Mouse (Mus musculus) cerebellum, adult 18-20 months (tissue): ENCODE results near the gene Ppm1n.

Source experiments
- DNase-seq, 2 experiments: peaks; one replicate each; pipeline ENCODE4 v3.0.0; 2021

The Ppm1n gene

DNA sequence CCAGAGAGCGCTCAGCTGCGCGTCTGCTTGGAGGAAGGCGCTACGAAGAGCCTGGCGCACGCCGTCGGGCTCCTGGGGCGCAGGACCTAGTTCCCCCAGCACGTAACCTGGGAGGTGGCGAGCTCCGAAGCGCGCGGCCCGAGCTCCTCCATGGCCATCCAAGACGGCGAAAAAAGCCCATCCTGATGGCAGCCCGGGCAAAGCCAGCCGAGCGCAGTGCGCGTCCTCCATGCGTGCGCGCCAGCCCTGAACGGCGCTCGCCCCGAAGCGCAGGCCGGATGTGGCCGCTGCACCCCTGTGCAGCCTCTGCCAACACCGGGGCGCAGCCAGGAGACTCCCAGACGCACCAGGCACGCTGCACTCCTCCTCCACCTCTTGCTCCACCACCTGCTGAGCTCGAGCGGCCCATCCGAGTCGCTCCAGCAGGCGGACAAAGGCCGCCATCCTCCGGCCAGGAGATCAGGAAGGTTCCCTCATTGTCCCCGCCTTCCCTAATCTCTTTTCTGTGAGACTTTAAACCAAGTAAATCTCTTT lies at the start of gene Ppm1n:
Gene Ppm1n, minus strand, starts transcription at position 484 of the 534 bp plus-strand sequence.
- no peak for DNase-seq

DNA sequence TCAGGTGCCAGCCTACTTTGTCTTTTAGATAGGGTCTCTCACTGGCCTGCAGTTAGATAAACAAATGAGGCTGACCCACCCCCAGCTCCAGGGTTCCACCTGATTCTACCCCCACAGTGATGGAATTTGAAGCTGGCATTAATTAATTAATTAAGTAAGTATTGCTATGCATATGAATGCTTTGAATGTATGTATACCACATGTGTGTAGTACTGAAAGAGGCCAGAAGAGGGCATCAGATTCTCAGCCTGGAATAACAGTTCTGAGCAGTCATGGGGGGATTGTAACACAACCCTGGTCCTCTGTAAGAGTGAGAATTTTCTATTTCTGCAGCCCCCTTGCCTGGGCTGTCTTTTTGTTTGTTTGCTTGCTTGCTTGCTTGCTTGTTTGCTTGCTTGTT lies 48.6 kb upstream of the Ppm1n start:
- DNase-seq, result no peak

DNA sequence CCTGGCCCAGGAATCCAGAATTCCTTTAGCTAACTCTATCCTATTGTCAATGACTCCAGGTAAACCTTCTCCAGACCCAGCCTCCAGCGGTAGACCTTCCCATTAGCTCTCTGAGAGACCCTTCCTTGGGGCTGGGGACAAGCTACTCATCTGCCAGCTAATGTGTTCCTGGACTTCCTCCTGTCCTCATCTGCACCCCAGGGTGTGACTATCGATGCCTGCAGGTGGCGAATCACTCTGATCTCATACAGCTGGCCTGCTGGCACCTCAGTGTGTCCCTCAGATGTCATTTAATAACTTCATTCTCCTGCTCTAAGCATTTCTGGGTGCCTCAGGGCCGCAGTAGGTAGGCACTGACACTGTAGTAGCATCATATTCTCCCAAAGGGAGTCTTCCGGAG lies 47.9 kb upstream of the Ppm1n start:
- DNase-seq, result no peak

DNA sequence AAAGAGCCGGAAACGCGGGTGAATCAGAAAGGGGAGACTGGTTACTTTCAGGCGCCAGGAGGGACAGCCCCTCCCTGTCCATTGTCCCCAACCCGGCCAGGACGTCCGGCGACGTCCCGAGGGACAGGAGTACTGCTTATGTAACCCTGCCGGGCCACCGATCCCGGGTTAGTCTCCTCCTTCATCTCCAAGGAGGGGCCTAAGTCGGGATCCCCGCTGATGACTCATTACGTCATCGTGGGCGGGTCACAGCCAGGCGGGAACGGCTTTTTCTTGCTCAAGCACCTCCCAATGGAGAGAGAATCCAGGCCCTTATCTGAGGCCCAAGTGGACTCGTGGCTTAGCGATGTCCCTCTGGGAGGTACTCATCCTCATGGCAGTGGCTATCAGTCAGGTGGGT lies 47.3 kb upstream of the Ppm1n start:
- DNase-seq, result peak; percentile 84 to 90

DNA sequence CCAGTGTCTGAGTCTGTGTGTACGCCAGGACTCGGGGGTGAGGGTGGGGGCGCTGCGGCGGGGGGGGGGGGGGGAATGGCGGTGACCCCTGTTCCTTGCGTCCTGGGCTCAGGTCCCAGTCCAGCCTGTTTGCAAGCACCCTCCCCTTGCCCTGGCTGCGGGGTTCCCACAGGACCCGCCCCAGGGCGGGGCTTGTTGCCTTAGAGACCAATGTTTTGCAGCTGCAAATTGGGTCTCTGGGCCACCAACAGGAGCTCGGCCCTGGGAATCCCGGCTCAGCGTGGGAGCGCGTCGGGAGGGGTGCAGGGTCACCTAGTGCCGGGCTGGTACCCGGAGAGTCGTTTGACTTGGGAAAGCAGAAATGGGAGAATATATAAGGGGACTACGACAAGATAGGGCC lies 46.5 kb upstream of the Ppm1n start:
- DNase-seq, result peak; percentile 73 to 74

DNA sequence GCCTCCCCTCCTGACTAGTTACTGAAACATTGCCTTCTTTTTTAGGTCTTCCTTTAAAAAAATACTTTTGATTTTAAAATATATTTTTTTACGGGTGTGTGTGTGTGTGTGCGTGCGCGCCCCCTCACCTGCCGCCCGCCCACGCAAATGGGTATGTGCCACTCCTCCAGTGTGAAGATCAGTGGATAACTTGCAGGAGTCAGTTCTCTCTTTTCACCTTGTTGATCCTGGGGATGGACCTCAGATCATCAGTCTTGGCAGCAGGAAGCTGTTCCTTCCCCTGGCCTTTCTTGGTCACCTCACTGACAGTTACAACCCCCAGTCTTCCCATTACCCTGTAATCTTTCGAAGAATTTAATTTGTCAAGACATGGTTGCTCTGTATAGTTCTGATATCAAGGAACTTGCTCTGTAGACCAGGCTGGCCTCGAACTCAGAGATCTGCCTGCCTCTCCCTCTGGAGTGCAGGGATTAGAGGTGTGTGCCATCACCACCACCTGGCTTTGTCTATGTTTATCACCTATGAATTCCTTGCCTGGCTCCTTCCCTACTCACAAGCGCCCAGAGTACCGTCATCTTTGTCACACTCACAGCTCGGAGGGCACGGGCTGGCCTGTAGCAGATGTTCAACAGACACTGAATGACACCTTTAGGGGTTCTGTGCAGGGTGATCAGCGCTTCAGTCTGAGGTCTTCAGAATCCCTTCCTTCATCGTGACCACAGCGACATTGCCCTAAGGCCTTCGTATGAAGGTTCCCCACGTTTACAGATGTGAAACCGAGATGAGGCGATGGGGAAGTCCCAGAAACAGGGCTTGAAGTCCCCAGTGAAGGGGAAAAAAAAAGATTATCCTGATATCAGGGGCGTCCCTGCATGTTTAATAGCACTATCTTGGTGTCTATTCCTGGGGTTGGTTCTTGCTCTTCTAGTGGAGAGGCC lies 45.7 kb upstream of the Ppm1n start:
- no peak for DNase-seq

DNA sequence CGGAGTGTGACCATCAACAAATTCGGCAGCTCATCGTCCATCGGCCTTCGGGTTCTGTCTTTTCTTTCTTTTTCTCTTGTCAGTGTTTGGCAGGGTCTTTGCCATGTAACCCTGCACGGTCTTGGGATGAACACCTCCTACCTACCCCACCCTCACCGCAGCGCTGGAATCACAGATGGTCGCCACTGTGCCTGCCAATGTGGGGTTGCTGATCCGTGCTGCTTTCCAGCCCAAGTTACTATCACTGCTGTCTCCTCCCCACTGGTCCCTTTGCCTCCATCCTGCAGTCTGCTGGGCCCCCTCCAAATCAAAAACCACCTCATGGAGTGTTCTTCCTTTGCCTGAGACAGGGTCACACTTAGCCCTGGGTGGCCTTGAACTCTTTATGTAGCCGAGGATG lies 44.4 kb upstream of the Ppm1n start:
- DNase-seq, result no peak

DNA sequence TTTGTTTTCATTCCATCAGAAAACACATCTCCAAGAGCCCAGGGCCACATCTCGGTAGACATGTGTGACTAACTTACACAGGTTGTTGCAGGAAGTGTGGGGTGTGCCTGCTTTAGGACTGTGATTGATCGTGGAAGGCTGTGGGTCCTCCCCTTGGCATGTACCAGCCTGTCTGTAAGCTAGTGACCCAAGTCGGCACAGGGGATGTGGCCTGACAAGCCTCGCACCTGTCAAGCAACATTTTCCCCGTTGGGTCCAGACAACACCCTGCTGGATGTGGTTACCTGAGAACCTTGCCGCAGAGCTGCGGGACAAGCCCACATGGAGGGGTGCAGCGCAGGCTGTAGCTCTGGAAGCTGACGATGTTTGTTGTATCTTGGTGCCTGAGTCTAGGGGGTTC lies 42.6 kb upstream of the Ppm1n start:
- DNase-seq, result no peak

DNA sequence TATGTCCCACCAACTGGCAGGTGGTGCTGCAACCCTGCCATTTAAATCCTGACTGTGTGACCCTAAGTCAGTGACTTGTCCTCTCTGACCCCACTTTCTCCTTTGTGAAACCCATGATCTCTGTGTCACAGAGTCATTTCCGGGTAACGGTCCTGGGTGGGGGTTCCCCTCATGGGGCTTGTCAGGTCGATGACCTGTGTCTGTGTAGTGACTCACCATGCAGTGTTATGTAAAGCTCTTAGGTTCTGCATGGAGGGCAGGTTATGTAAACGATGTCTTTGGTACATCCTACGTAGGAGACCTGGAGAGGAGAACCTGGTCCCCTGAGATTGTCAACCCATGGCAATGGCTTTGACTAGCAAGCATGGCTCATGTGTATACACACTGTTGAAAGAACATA lies 41.6 kb upstream of the Ppm1n start:
- DNase-seq, result no peak

DNA sequence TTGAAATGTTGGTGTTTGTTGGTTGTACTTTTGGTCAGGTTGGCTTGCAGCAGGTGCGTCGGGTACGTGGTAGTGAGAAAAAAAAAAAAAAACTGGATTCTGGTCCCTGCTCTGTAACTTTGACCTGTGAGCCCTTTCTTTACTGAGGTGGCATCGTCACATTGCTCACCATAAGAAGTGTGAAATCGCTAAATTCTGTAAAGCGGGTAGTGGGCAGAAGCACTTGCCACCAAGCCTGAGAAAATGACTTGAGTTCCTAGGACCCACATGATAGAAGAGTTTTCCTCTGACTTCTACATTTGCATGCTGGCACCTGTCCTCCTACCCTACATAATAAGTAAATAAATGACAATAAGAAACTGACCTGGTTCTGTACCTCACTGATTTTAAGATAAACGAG lies 40.8 kb upstream of the Ppm1n start:
- DNase-seq, result no peak

DNA sequence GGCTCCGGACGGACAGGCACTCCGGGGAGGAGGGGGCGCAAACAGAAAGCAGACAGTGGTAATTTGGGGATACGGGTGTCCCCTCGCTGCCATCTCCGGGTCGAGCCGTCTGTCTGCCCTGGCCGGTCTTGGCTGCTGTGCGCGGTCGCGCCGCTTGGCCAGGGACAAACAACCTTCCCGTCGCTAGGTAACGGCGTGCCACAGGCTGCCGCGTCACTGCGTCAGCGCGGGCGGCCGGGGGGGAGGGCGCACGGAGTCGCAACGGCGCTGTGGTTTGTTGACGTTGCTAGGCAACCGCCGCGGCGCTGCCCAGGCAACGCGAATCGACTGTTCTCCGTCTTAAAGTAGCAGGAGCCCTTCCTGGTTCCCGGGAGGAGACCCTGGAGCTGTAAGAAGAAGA lies 40.0 kb upstream of the Ppm1n start:
- peak; percentile 96 for DNase-seq

DNA sequence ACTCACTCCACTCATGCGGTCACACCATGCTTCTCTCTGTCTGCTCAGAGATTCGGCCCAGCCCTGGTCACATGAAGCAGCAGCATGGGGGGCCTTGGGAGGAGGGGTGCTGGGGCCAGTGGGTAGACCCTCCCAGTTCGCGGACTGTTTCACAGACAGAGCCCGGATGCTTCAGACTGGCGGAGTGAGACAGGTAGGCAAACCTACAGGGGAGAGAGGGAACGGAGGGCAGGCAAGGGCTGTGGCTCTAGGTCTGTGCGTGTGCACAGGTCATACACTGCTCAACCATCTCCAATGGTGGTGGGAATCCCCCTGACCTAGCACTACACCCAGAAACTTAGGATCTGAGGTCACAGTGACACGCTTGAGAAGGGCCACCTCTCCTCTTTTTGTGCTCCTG lies 39.6 kb upstream of the Ppm1n start:
- DNase-seq, result peak in 1 of 2 experiments; percentile 34

DNA sequence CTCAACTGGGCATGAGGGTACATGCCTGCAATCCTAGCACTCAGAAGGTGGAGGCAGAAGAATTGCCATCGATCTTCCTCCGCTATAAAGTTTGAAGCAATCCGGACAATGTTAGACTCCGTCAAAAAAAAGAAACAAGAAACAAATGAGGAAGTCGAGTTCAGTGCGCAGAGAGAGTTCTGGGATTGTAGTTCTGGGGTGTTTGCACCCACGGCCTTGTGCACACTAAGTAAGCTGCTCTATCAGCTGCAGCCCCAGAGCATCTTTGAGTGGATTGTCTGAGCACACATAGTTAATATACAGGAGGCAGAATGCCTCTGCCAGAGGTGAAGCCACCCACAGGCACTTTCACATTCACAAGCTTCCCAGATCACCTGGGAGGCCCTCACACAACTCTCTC lies 38.8 kb upstream of the Ppm1n start:
- no peak for DNase-seq

DNA sequence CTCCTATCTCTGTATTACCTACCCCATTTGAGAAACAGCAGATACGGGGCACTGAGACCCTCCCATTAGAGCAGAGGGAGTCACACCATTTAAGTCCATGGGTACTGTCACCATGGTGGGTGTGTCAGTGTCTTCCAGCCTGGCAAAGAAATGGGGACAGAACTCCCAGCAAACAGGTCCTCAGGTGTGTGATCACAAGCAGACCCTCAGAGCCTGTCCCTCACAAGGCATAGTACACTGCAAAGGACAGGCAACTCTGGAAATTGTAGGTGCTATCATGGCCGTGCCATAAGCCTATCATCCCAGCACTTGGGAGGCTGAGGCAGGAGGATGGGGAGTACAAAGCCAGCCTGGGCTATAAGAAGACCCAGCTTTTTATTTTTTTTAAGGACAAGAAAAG lies 38.3 kb upstream of the Ppm1n start:
- DNase-seq, result no peak

DNA sequence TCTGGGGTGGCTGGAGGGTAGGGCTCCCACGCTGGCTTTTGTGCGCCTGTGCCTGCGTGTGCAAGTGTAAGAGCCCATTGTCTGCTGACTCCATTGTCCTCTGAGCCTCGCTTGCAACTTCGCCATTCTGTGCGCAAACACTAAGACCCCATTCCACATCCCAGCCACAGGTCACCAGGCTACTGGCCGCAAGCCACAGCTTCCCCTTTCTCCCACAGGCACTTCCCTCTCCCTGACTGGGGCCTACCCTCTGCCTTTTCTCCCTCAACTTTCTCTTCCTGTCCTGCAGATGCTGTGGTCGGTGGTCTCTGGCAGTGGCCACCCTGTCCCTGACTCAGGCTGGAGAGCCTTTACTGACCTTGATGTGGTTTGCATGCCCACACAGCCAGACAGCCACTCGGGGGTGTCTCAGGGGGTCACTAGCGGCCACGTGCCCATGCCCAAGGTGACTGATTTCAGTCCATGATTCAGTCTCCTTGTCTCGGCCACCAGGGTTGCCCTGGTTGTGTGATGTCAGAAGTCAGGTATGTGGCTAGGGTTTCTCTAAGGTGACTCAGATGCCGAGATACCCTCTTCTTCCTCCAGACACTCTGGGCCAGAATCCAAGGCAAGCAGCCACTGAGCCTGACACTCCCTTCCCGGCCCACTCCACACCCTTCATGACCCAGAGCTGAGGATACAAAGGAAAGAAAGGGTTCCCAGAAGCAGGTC lies 36.7 kb upstream of the Ppm1n start:
- no peak for DNase-seq

DNA sequence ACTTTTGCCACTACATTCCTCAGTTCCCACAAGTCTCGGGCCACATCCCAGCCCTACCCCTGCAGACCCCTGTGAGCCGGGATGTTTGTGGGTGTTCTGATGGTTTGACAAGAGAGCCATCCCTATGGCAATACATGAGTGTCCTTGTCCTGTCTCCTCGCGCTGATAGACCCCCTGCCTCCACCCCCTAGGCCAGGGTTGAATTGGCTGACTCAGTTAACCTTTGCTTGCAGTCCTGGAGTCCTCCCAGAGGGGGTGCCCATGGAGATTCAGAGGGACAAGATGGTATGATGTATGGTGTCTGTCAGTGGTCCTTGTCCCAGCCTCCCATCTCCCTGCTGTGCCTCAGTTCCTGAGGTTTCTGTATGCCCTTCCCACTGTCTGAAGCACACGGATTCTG lies 34.2 kb upstream of the Ppm1n start:
- no peak for DNase-seq

DNA sequence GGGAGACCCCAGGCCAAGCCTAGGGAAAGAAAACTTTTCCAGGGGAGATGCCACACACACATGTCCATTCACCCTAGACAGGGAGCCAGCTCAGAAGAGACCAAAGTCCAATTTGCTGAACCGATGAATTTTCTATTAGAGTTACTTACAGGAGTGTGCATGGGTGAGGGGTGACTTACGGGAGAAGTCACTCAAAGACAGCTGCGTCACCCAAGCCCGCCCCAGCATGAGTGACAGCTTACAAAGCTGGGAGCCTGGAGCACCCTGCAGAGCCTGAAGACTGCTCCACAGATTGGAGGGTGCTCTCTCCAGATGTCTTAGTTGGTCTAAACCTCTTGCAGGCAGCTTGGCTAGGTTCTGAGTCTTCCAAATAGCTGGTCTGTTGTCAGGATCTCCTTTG lies 32.1 kb upstream of the Ppm1n start:
- no peak for DNase-seq

DNA sequence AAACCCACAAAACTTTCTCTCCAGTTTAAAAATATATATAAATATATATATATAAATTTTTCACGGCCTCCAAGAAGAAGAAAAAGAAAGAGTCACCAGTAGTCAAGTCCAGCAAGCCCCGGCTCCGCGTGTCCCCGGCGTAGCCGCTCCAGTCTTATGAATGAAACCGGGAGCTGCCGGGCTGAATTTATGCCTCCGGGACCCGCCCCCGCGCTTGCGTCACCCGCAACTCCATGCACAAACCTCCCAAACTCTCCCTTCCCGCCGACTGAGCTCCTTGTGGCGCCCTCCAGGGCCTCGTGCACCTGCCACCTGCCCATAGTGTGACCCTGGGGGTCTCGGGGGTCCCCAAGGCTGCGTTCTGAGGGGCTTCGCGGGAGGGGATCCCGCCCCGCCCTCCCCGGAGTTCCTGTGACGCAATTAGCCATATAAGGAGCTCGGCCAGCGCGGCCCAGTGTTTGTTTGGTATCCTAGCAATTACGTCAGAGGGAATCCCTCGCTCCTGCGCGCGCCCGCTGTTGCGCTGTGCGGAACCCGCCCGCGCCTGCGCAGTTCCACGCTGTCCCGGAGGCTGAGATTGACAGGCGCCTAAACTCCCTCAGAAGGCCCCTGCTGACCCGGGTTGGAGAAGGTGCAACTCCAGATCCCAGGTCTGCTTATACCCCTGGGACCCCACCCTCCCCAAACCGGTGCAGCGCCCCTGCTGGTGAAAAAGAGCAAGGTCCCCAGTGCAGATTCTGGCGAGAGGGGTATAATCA lies 30.2 kb upstream of the Ppm1n start, which contains the start of gene Fosb:
Gene Fosb, minus strand, starts transcription at position 168 of the 758 bp plus-strand sequence.
- peak; percentile 96 to 98 for DNase-seq

DNA sequence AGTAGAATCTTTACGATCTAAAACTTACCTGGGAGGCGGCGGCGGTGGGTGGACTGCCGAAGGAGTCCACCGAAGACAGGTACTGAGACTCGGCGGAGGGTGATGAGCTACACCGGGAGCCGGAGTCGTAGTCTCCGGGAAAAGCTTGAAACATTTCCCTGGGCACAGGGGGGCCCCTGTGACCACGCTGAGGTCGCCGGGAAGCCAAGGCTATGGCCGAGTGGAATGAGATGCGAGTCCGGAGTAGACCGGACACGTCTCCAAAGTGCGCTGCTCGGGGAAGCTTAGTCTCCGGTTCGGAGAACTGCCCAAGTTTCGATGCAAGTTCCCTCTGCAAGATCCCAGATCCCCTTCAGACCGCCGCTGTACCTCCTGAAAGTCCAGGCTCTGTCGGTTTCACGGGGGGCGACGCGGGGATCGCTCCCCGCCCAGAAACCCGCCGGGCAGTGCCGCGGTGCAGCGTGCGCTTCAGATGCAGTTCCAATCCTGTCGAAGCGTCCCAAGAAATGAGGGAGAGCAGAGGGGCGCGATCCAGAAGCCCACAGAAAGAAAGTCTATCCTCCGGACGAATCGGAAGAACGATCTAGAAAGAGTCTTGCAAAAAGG lies 29.5 kb upstream of the Ppm1n start:
- peak in 1 of 2 experiments; percentile 40 for DNase-seq

DNA sequence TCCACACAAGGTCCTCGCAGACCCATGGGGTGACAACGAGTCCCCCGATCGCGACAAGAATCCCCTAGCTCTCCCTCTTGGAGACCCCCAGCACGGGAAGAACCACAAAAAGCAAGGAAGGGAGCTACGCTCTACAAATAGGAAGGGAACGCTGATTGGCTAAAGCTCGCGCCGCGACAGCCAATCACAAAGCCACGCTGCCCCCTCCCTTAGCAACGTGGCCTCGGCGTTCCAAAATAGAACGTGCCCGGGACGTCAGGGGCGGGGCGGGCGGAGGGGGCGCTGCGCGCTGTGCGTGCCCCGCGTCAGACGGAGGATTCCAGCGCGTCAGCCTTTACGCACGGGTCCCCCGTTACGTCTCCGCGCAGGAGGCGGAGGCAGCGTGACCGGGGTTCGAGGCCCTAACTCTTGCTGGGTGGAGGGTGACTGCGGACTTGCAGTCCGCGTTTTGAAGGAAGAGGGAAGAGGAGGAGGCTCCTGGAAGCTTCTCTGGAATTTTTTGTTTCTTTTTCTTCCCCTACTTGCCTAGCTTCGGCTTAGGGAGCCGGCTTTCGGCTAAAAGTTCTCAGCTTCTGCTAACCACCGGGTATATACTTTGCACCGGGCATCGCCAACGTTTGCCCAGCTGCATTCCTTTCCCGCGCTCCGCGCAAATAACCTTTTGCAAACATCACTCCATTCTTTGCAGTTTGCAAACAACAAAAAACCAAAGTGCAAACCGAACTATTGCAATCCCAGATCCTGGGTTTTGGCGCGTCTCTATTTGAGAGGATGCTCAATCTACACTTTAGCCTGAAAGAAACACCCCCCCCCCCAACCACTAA lies 28.8 kb upstream of the Ppm1n start:
- DNase-seq, result peak; percentile 97 to 98

DNA sequence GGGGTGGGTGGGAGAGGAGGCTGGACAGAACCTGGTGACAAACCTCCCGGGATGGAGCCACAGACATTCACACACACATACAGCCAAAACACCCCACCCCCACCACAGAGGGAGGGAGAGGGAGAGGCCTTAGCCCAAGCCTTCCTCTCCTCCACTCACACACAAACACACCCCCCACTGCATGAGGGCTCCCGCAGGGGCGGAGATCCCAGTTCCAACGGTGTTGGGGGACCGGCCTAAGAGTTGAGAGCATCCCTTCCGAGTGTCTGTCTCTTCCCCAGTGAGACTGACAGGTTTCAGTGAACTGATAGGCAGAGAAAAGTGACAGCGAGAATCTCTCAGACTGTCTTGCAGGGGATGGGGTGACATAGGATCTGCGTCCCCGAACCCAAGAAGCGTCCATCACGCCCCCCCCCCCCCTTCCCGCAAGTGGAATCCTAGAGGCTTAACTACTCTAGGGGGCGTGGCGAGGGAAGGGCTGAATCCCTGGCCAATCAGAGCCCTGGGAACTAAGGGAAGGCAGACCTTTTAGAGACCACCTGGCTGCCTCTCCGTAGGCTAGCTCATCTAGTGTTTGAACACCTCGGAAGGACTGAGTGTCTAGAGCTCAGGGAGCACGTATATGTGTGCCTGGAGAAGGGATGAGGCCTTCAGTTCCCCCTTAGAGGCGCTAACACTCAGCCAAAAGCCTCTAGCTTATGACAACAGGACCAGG lies 28.0 kb upstream of the Ppm1n start:
- peak; percentile 79 to 88 for DNase-seq
